20 mouse cellular contexts compared by ENCODE assay signal in genomic region chr4:154109850-154110243, GRCm38 (mm10). TPM values are rescaled to one million over a fixed set of nuclear protein-coding genes. Genes with fewer than 3 reads are reported as not detected.
DNase-seq lines count a peak whose midpoint lies in the region; ATAC-seq and TF ChIP-seq lines count a peak whose summit lies in the region.
"Had no signal": no experiment of that assay in that cellular context is flagged by ENCODE, and none has a peak within 500 bp of the region (broad histone marks: within the 10 kb centered on the region; RNA-seq: fewer than 3 reads in every experiment).

No protein-coding gene starts in this region.

- no peak for TF ChIP-seq POLR2A in CH12.LX (IDR thresholded peaks at IDR 0.05; ENCODE audit: low read depth, low read length)

- WGBS in forebrain, embryonic 13.5 days: 84% methylated on average over 11 of the region's 11 CpGs
- WGBS in forebrain, embryonic 11.5 days: 74% methylated on average over 11 of the region's 11 CpGs
- WGBS in forebrain, postnatal 0 days: 72% methylated on average over 11 of the region's 11 CpGs
- WGBS in forebrain, embryonic 12.5 days: 84% methylated on average over 11 of the region's 11 CpGs
- WGBS in hindbrain, postnatal 0 days: 70% methylated on average over 11 of the region's 11 CpGs
- WGBS in hindbrain, embryonic 12.5 days: 82% methylated on average over 11 of the region's 11 CpGs

- DNase-seq in forebrain, embryonic 11.5 days (ENCODE audit: low spot score): no peak
- DNase-seq in forebrain, postnatal 0 days: no peak
- DNase-seq in hindbrain, postnatal 0 days (ENCODE audit: low spot score): no peak
- DNase-seq in CH12.LX (ENCODE audit: extremely low read depth): peak; percentile 70
- DNase-seq: adrenal gland, adult 2 months; adrenal gland, postnatal 14 days; B cell, adult 2 months; gastrocnemius, postnatal 25 days; heart, adult 18-20 months; heart, postnatal 36 days; kidney, adult 11 months; kidney, adult 8-10 months had no signal

- no peak for TF ChIP-seq CTCF in forebrain, postnatal 0 days (IDR thresholded peaks at IDR 0.05; ENCODE audit: low read depth)
- no peak for TF ChIP-seq CTCF in hindbrain, postnatal 0 days (IDR thresholded peaks at IDR 0.05; ENCODE audit: low read depth)
- TF ChIP-seq CTCF in CH12.LX (conservative IDR thresholded peaks at IDR 0.05 in 1 of 2, IDR thresholded peaks at IDR 0.05 in 1 of 2; ENCODE audit: low read depth in 2 of 2, low read length in 2 of 2): no peak

- peak; percentile 69 for TF ChIP-seq EP300 in CH12.LX (IDR thresholded peaks at IDR 0.05; ENCODE audit: low read length)

- H3K4me3 ChIP-seq in forebrain, embryonic 13.5 days: no peak overlapping the region
- H3K4me3 ChIP-seq in forebrain, embryonic 11.5 days (ENCODE audit: low read depth, low read length): no peak overlapping the region
- H3K4me3 ChIP-seq in forebrain, postnatal 0 days (ENCODE audit: low read depth, low read length): no peak overlapping the region
- H3K4me3 ChIP-seq in forebrain, embryonic 12.5 days (replicated peaks): no peak overlapping the region
- H3K4me3 ChIP-seq in hindbrain, postnatal 0 days (ENCODE audit: low read length): no peak overlapping the region
- H3K4me3 ChIP-seq in hindbrain, embryonic 12.5 days: no peak overlapping the region
- H3K4me3 ChIP-seq in CH12.LX (replicated peaks in 1 of 3; ENCODE audit: low read depth in 2 of 3, low read length in 2 of 3, poor library complexity in 1 of 3): peak overlapping the region in 1 of 3 experiments; percentile 17
- H3K4me3 ChIP-seq: heart, embryonic 12.5 days; heart, embryonic 15.5 days; hindbrain, embryonic 10.5 days; intestine, embryonic 15.5 days had no signal

- H3K27me3 ChIP-seq in forebrain, embryonic 13.5 days: peaks cover 25% of the 10 kb centered on the region
- H3K27me3 ChIP-seq in forebrain, embryonic 11.5 days (ENCODE audit: control insufficient read depth, insufficient read depth, low read length): no peaks in the 10 kb centered on the region; the same call in 1 of the 2 replicates
- no peaks in the 10 kb centered on the region for H3K27me3 ChIP-seq in forebrain, postnatal 0 days (ENCODE audit: insufficient read depth, low read length)
- H3K27me3 ChIP-seq in forebrain, embryonic 12.5 days: peaks cover 24% of the 10 kb centered on the region
- no peaks in the 10 kb centered on the region for H3K27me3 ChIP-seq in hindbrain, postnatal 0 days (ENCODE audit: insufficient read depth, low read length)
- peaks cover 22% of the 10 kb centered on the region; the same call in 1 of the 2 replicates for H3K27me3 ChIP-seq in hindbrain, embryonic 12.5 days
- no peaks in the 10 kb centered on the region for H3K27me3 ChIP-seq in CH12.LX (replicated peaks)

- no peak for TF ChIP-seq RAD21 in CH12.LX (IDR thresholded peaks at IDR 0.05; ENCODE audit: low read depth, low read length)

- no peak overlapping the region for H3K9ac ChIP-seq in forebrain, embryonic 13.5 days
- no peak overlapping the region for H3K9ac ChIP-seq in forebrain, embryonic 11.5 days (ENCODE audit: low read length)
- H3K9ac ChIP-seq in forebrain, postnatal 0 days: no peak overlapping the region
- H3K9ac ChIP-seq in forebrain, embryonic 12.5 days: no peak overlapping the region
- no peak overlapping the region for H3K9ac ChIP-seq in hindbrain, postnatal 0 days (replicated peaks; ENCODE audit: low read length)
- H3K9ac ChIP-seq in hindbrain, embryonic 12.5 days: no peak overlapping the region
- peak overlapping the region; percentile 9; the same call in 1 of the 2 replicates for H3K9ac ChIP-seq in CH12.LX (ENCODE audit: insufficient read depth, low read depth)
- H3K9ac ChIP-seq: heart, embryonic 12.5 days; heart, embryonic 15.5 days; intestine, embryonic 15.5 days had no signal

- in situ Hi-C loops in CH12.LX (cut with MboI; ENCODE audit: low pct_ligation_motif_present, low pct_unique_long_range_greater_than_20kb, low sequenced_read_pairs): loop anchor here (25.0 kb wide), 1 partner anchor 1823 kb away; the partner anchor contains the start of genes Hes3 and Icmt

- no peaks in the 10 kb centered on the region for H3K36me3 ChIP-seq in forebrain, embryonic 13.5 days (ENCODE audit: poor library complexity, severe bottlenecking)
- H3K36me3 ChIP-seq in forebrain, embryonic 11.5 days (ENCODE audit: control insufficient read depth, insufficient read depth, low read length): no peaks in the 10 kb centered on the region
- H3K36me3 ChIP-seq in forebrain, postnatal 0 days (ENCODE audit: insufficient read depth): no peaks in the 10 kb centered on the region
- H3K36me3 ChIP-seq in forebrain, embryonic 12.5 days (replicated peaks): no peaks in the 10 kb centered on the region
- H3K36me3 ChIP-seq in hindbrain, postnatal 0 days (ENCODE audit: insufficient read depth, low read length): no peaks in the 10 kb centered on the region
- no peaks in the 10 kb centered on the region for H3K36me3 ChIP-seq in hindbrain, embryonic 12.5 days
- peaks cover 16 to 59% of the 10 kb centered on the region in 2 experiments for H3K36me3 ChIP-seq in CH12.LX (replicated peaks in 1 of 2; ENCODE audit: control insufficient read depth in 1 of 2, insufficient read depth in 1 of 2, low read length in 1 of 2)
- H3K36me3 ChIP-seq: heart, embryonic 12.5 days; heart, embryonic 15.5 days; hindbrain, embryonic 10.5 days; intestine, embryonic 15.5 days had no signal

- dilution Hi-C loops in CH12.LX (cut with MboI; ENCODE audit: extremely low pct_ligation_motif_present, extremely low pct_unique_long_range_greater_than_20kb, low sequenced_read_pairs): no loop called here

- H3K4me1 ChIP-seq in forebrain, embryonic 13.5 days: peaks cover 5% of the 10 kb centered on the region
- H3K4me1 ChIP-seq in forebrain, embryonic 11.5 days (replicated peaks; ENCODE audit: control insufficient read depth, insufficient read depth, low read length): no peaks in the 10 kb centered on the region
- peaks cover 8% of the 10 kb centered on the region; the same call in 1 of the 2 replicates for H3K4me1 ChIP-seq in forebrain, postnatal 0 days (ENCODE audit: insufficient read depth)
- peaks cover 4% of the 10 kb centered on the region for H3K4me1 ChIP-seq in forebrain, embryonic 12.5 days
- H3K4me1 ChIP-seq in hindbrain, postnatal 0 days (ENCODE audit: insufficient read depth, low read length): 0 out of 2 replicates have a peak, but pooled peaks cover 5% of the 10 kb centered on the region
- H3K4me1 ChIP-seq in hindbrain, embryonic 12.5 days: peaks cover 5% of the 10 kb centered on the region
- H3K4me1 ChIP-seq in CH12.LX (ENCODE audit: control insufficient read depth in 1 of 2, insufficient read depth in 2 of 2): peaks cover 56 to 93% of the 10 kb centered on the region in 2 experiments
- H3K4me1 ChIP-seq: heart, embryonic 12.5 days had no signal

- no peak overlapping the region for H3K27ac ChIP-seq in forebrain, embryonic 13.5 days
- no peak overlapping the region for H3K27ac ChIP-seq in forebrain, embryonic 11.5 days (ENCODE audit: low read depth, low read length)
- no peak overlapping the region for H3K27ac ChIP-seq in forebrain, postnatal 0 days (ENCODE audit: low read depth, low read length)
- no peak overlapping the region for H3K27ac ChIP-seq in forebrain, embryonic 12.5 days
- H3K27ac ChIP-seq in hindbrain, postnatal 0 days: peak overlapping the region; percentile 42; the same call in 1 of the 2 replicates
- H3K27ac ChIP-seq in hindbrain, embryonic 12.5 days: no peak overlapping the region
- H3K27ac ChIP-seq in CH12.LX (ENCODE audit: insufficient read depth, low read depth): peak overlapping the region; percentile 81
- H3K27ac ChIP-seq: heart, embryonic 15.5 days; hindbrain, embryonic 10.5 days; intestine, embryonic 15.5 days had no signal

- H3K9me3 ChIP-seq in forebrain, embryonic 13.5 days (replicated peaks): no peaks in the 10 kb centered on the region
- no peaks in the 10 kb centered on the region for H3K9me3 ChIP-seq in forebrain, embryonic 11.5 days (ENCODE audit: control insufficient read depth, low read length)
- no peaks in the 10 kb centered on the region for H3K9me3 ChIP-seq in forebrain, postnatal 0 days (ENCODE audit: low read length)
- no peaks in the 10 kb centered on the region for H3K9me3 ChIP-seq in forebrain, embryonic 12.5 days
- no peaks in the 10 kb centered on the region for H3K9me3 ChIP-seq in hindbrain, postnatal 0 days (ENCODE audit: low read length)
- H3K9me3 ChIP-seq in hindbrain, embryonic 12.5 days (replicated peaks): no peaks in the 10 kb centered on the region
- H3K9me3 ChIP-seq in CH12.LX (replicated peaks; ENCODE audit: low read length): no peaks in the 10 kb centered on the region
- H3K9me3 ChIP-seq: heart, embryonic 12.5 days; heart, embryonic 15.5 days; hindbrain, embryonic 10.5 days; intestine, embryonic 15.5 days had no signal

- peak overlapping the region; percentile 5; the same call in 1 of the 2 replicates for H3K4me2 ChIP-seq in forebrain, embryonic 13.5 days
- H3K4me2 ChIP-seq in forebrain, embryonic 11.5 days (ENCODE audit: low read depth, low read length, severe bottlenecking): no peak overlapping the region
- peak overlapping the region; percentile 10; the same call in 1 of the 2 replicates for H3K4me2 ChIP-seq in forebrain, postnatal 0 days (ENCODE audit: low read depth)
- H3K4me2 ChIP-seq in forebrain, embryonic 12.5 days: no peak overlapping the region
- peak overlapping the region; percentile 10; the same call in 1 of the 2 replicates for H3K4me2 ChIP-seq in hindbrain, postnatal 0 days (ENCODE audit: low read depth, low read length)
- no peak overlapping the region for H3K4me2 ChIP-seq in hindbrain, embryonic 12.5 days (replicated peaks)
- peak overlapping the region; percentile 73 for H3K4me2 ChIP-seq in CH12.LX (ENCODE audit: insufficient read depth, low read depth, poor library complexity, severe bottlenecking)
- H3K4me2 ChIP-seq: heart, embryonic 12.5 days; heart, embryonic 15.5 days; intestine, embryonic 15.5 days had no signal

- peaks cover 50% of the 10 kb centered on the region for H3K79me2 ChIP-seq in CH12.LX (replicated peaks; ENCODE audit: control insufficient read depth, extremely low read depth, insufficient read depth, poor library complexity, severe bottlenecking)

- ATAC-seq in forebrain, embryonic 13.5 days: no peak
- no peak for ATAC-seq in forebrain, embryonic 11.5 days (replicated peaks; ENCODE audit: low FRiP score)
- ATAC-seq in forebrain, postnatal 0 days: peak; percentile 4; the same call in 1 of the 2 replicates
- no peak for ATAC-seq in forebrain, embryonic 12.5 days (ENCODE audit: low FRiP score)
- no peak for ATAC-seq in hindbrain, postnatal 0 days
- no peak for ATAC-seq in hindbrain, embryonic 12.5 days (ENCODE audit: low FRiP score)
- ATAC-seq: intestine, embryonic 15.5 days had no signal

RNA-seq across cellular contexts. Expression of gene Trp73, which starts 30.2 kb away (rescaled TPM):
- 5.2 and 5.9 TPM in 2 replicates for polyA plus RNA-seq in forebrain, embryonic 13.5 days (2015; fragmentation: Nextera tagmentation; extraction: Ambion mirVana)
- 6.6 and 11.6 TPM in 2 replicates for polyA plus RNA-seq in forebrain, embryonic 11.5 days (2014; fragmentation: Nextera tagmentation; extraction: Ambion mirVana)
- 2.2 and 3.9 TPM in 2 replicates for total RNA-seq in forebrain, postnatal 0 days (2014; rRNA removed)
- polyA plus RNA-seq in forebrain, postnatal 0 days (2015; fragmentation: Nextera tagmentation; extraction: Ambion mirVana): 3.5 and 4.1 TPM in 2 replicates
- 9.0 and 9.1 TPM in 2 replicates for polyA plus RNA-seq in forebrain, embryonic 12.5 days (2016; fragmentation: Nextera tagmentation; extraction: Ambion mirVana)
- 0.83 and 1.2 TPM in 2 replicates for total RNA-seq in hindbrain, postnatal 0 days (2014; rRNA removed)
- 0.96 and 1.3 TPM in 2 replicates for polyA plus RNA-seq in hindbrain, postnatal 0 days (2015; fragmentation: Nextera tagmentation; extraction: Ambion mirVana)
- polyA plus RNA-seq in hindbrain, embryonic 12.5 days (2016; fragmentation: Nextera tagmentation; extraction: Ambion mirVana): 1.7 and 2.4 TPM in 2 replicates
- 27.7 and 34.3 TPM in 2 replicates for total RNA-seq in CH12.LX (2012; rRNA removed)
- total RNA-seq in CH12.LX (2014; rRNA removed): 12.5 and 14.0 TPM in 2 replicates
- polyA plus RNA-seq in CH12.LX (2012; ENCODE audit: insufficient read length, low read depth): 19.0 and 30.0 TPM in 2 replicates
- total RNA-seq: adrenal gland, adult 2 months; adrenal gland, postnatal 14 days; gastrocnemius, adult 8-10 months; heart, postnatal 36 days had no signal

RNA-seq across cellular contexts. Expression of gene Wrap73, which starts 32.3 kb away (rescaled TPM):
- 59.2 and 61.4 TPM in 2 replicates for polyA plus RNA-seq in forebrain, embryonic 13.5 days (2015; fragmentation: Nextera tagmentation; extraction: Ambion mirVana)
- 44.5 and 52.4 TPM in 2 replicates for polyA plus RNA-seq in forebrain, embryonic 11.5 days (2014; fragmentation: Nextera tagmentation; extraction: Ambion mirVana)
- 44.1 and 44.4 TPM in 2 replicates for total RNA-seq in forebrain, postnatal 0 days (2014; rRNA removed)
- polyA plus RNA-seq in forebrain, postnatal 0 days (2015; fragmentation: Nextera tagmentation; extraction: Ambion mirVana): 37.6 and 42.7 TPM in 2 replicates
- polyA plus RNA-seq in forebrain, embryonic 12.5 days (2016; fragmentation: Nextera tagmentation; extraction: Ambion mirVana): 52.0 and 54.6 TPM in 2 replicates
- 55.0 and 76.7 TPM in 2 replicates for total RNA-seq in hindbrain, postnatal 0 days (2014; rRNA removed)
- polyA plus RNA-seq in hindbrain, postnatal 0 days (2015; fragmentation: Nextera tagmentation; extraction: Ambion mirVana): 36.3 and 36.5 TPM in 2 replicates
- polyA plus RNA-seq in hindbrain, embryonic 12.5 days (2016; fragmentation: Nextera tagmentation; extraction: Ambion mirVana): 41.9 and 42.9 TPM in 2 replicates
- total RNA-seq in CH12.LX (2012; rRNA removed) (70.1 and 77.6 TPM in 2 replicates), CH12.LX (2014; rRNA removed) (42.4 and 49.3 TPM in 2 replicates)
- polyA plus RNA-seq in CH12.LX (2012; ENCODE audit: insufficient read length, low read depth): 31.5 and 32.1 TPM in 2 replicates

RNA-seq across cellular contexts. Expression of gene Tprgl, which starts 50.6 kb away (rescaled TPM):
- 130 and 134 TPM in 2 replicates for polyA plus RNA-seq in forebrain, embryonic 13.5 days (2015; fragmentation: Nextera tagmentation; extraction: Ambion mirVana)
- 126 and 135 TPM in 2 replicates for polyA plus RNA-seq in forebrain, embryonic 11.5 days (2014; fragmentation: Nextera tagmentation; extraction: Ambion mirVana)
- total RNA-seq in forebrain, postnatal 0 days (2014; rRNA removed): 185 and 202 TPM in 2 replicates
- polyA plus RNA-seq in forebrain, postnatal 0 days (2015; fragmentation: Nextera tagmentation; extraction: Ambion mirVana): 223 and 224 TPM in 2 replicates
- 127 and 131 TPM in 2 replicates for polyA plus RNA-seq in forebrain, embryonic 12.5 days (2016; fragmentation: Nextera tagmentation; extraction: Ambion mirVana)
- total RNA-seq in hindbrain, postnatal 0 days (2014; rRNA removed): 212 and 220 TPM in 2 replicates
- polyA plus RNA-seq in hindbrain, postnatal 0 days (2015; fragmentation: Nextera tagmentation; extraction: Ambion mirVana): 228 and 239 TPM in 2 replicates
- polyA plus RNA-seq in hindbrain, embryonic 12.5 days (2016; fragmentation: Nextera tagmentation; extraction: Ambion mirVana): 154 and 159 TPM in 2 replicates
- total RNA-seq in CH12.LX (2012; rRNA removed): 47.5 and 48.6 TPM in 2 replicates
- 64.1 and 64.5 TPM in 2 replicates for total RNA-seq in CH12.LX (2014; rRNA removed)
- 62.5 and 67.8 TPM in 2 replicates for polyA plus RNA-seq in CH12.LX (2012; ENCODE audit: insufficient read length, low read depth)

Comparison
In these comparisons a context has a peak if more than half of its experiments do, and no peak if none do; other contexts are left out.
1. H3K27ac ChIP-seq: peak in hindbrain, postnatal 0 days (single experiment) and CH12.LX (single experiment); none in forebrain, embryonic 13.5 days (single experiment), forebrain, embryonic 11.5 days (single experiment), forebrain, postnatal 0 days (single experiment), forebrain, embryonic 12.5 days (single experiment) and hindbrain, embryonic 12.5 days (single experiment).
2. H3K4me2 ChIP-seq: peak in forebrain, embryonic 13.5 days (single experiment), forebrain, postnatal 0 days (single experiment), hindbrain, postnatal 0 days (single experiment) and CH12.LX (single experiment); none in forebrain, embryonic 11.5 days (single experiment), forebrain, embryonic 12.5 days (single experiment) and hindbrain, embryonic 12.5 days (single experiment).